Mouse (Mus musculus) hindbrain, embryonic 12.5 days (tissue): Measurements from ENCODE around the gene Tob2. TPM values are rescaled to one million over a fixed set of nuclear protein-coding genes. Genes with fewer than 3 reads are reported as not detected.

Experiments used
- ATAC-seq: fragments of 200-750 bp; cut with Nextera tagmentation; 2 replicates; pipeline ENCODE4 v1.8.0; 2017; ENCODE audit warnings: moderate TSS enrichment; ENCODE audit not compliant: low FRiP score
- H3K27ac ChIP-seq: fragments of 300-500 bp; sonication (generic); 2 replicates; pipeline ENCODE4 v1.5.1; 2016; ENCODE audit warnings: mild to moderate bottlenecking
- H3K27me3 ChIP-seq: fragments of 300-500 bp; sonication (generic); 2 replicates; pipeline ENCODE4 v1.6.1; 2016; ENCODE audit warnings: mild to moderate bottlenecking
- H3K36me3 ChIP-seq: fragments of 300-500 bp; sonication (generic); 2 replicates; pipeline ENCODE4 v1.6.1; 2016; ENCODE audit warnings: mild to moderate bottlenecking
- H3K4me1 ChIP-seq: fragments of 300-500 bp; sonication (generic); 2 replicates; pipeline ENCODE4 v1.6.1; 2016
- H3K4me2 ChIP-seq: fragments of 300-500 bp; sonication (generic); replicated peaks from 2 replicates; pipeline ENCODE4 v1.6.1; 2016; ENCODE audit warnings: mild to moderate bottlenecking
- H3K4me3 ChIP-seq: fragments of 300-500 bp; sonication (generic); 2 replicates; pipeline ENCODE4 v1.5.1; 2016; ENCODE audit warnings: mild to moderate bottlenecking
- H3K9ac ChIP-seq: fragments of 300-500 bp; sonication (generic); 2 replicates; pipeline ENCODE4 v1.6.1; 2016; ENCODE audit warnings: mild to moderate bottlenecking, moderate library complexity
- H3K9me3 ChIP-seq: fragments of 300-500 bp; sonication (generic); replicated peaks from 2 replicates; pipeline ENCODE4 v1.6.1; 2016; ENCODE audit warnings: mild to moderate bottlenecking
- WGBS: fragments of 180-500 bp; shearing (Covaris S2); methylation state at CpG from one replicate; pipeline ENCODE4 v1.1.7; 2016; 5-methylcytosine and 5-hydroxymethylcytosine counted together
- polyA plus RNA-seq: library from polyadenylated mRNA; unstranded; fragments of >200 nt; fragmentation: Nextera tagmentation; extraction: Ambion mirVana; gene quantifications from 2 replicates; pipeline ENCODE4 v1.2.1, GENCODE M21; 2016

Gene Tob2
- polyA plus RNA-seq, 1 experiment from 2014 or later: 21.2 TPM

DNA sequence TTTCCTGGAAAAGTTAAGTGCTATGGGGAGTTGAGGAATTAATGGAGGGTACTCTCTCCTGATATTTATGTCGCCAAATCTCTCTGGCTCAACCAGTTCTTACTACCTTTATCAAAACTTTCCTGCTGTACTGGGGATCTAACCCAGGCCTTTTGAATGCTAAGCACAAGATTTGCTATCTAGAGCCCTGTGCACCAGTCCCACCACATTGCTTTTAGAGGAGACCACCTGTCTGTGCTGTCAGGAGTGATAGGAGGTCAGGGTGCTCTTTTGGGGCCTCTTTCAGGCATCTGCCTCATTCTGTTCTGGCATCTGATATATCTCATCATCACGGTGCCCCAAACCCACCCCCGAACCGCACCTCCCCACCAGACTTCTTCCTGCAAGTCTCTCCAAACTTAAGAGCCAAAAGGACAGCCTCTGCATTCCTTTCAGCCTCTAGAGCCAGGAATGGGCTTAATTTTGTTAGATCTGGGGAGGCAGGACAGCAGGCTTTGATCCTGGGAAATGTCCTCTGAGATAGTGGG lies 55.1 kb downstream of the Tob2 start:
- peaks cover 28% of the 10 kb centered on the region for H3K4me1 ChIP-seq
- H3K4me2 ChIP-seq: no peak overlapping the region; the same call in 1 of the 2 replicates
- H3K27me3 ChIP-seq: 0 out of 2 replicates have a peak, but pooled peaks cover 5% of the 10 kb centered on the region
- no peak overlapping the region for H3K27ac ChIP-seq
- ATAC-seq: no peak
- no peak overlapping the region for H3K9ac ChIP-seq
- WGBS: 65% methylated on average over 4 of the region's 4 CpGs
- H3K36me3 ChIP-seq: no peaks in the 10 kb centered on the region
- H3K9me3 ChIP-seq: no peaks in the 10 kb centered on the region
- no peak overlapping the region for H3K4me3 ChIP-seq

DNA sequence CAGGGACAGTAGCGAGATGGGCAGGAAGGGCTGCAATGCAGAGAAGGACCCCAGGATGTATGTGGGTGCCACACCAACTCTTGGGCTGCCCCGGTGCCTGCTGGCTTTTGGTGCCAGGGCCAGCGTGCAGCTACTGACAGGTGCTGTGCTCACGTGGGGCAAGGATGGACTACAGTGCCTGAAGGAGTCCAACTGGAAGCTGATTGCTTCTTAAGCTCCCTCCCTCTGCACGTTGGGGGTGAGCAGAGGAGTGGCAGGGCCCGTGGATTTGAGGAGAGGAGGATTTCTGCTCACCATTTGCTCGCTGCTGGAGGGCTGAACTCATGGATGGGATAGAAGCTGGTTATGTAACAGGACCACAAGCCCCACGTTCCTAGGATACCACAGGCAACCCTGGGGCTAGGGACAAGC lies 55.6 kb downstream of the Tob2 start:
- Histone ChIP-seq H3K4me3 (peak overlapping the region; percentile 12; the same call in 1 of the 2 replicates), H3K36me3 (no peaks in the 10 kb centered on the region), H3K9me3 (no peaks in the 10 kb centered on the region), H3K27ac (peak overlapping the region; percentile 2; the same call in 1 of the 2 replicates), H3K27me3 (0 out of 2 replicates have a peak, but pooled peaks cover 5% of the 10 kb centered on the region), H3K4me1 (peaks cover 28% of the 10 kb centered on the region), H3K9ac (peak overlapping the region; percentile 32; the same call in 1 of the 2 replicates), H3K4me2 (peak overlapping the region; percentile 44)
- 11% methylated on average over 8 of the region's 8 CpGs for WGBS
- no peak; the same call in 1 of the 2 replicates for ATAC-seq

DNA sequence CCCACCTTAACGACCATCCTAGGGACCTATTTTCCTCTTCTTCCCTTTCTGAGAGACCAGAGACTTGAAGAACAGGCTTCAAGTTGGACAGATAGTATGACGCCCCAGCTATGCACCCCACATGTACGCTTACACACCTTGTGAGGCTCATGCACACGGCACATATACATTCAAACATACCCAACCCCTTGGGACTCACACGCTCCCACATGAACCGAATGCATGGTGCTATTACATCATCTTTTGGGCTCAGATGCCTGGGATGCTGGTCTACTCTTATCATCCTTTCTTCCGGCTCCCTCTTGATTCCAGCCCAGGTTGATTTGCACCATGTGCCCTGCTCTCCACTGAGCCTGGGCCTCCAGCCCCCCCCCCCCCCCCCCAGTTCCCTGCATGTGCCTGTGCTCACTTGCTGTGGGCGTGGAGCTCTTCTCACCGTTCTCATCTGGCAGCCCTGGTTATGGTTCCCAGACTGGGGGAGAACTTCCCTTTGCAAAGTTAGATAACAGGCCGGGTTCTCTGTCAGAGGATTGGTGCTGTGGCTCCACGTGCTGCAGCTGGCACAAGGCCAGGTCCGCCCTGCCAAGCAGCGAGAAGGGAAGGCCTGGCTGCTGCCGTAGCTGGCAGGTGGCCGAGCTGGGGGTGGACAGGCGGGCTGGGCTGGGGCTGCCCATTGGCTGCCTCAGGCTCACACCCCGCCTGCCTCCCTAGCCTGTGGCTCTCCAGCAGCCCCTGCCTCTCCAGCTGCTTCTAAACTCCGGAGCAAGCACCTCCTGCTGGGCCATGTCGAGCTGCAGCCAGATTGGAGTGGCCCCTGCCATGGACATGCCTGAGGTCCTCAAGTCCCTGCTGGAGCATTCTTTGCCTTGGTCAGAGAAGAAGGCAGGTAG lies 56.4 kb downstream of the Tob2 start, which contains the start of gene Tef:
TSS of gene Tef (plus strand) at position 421 of the 890 bp plus-strand sequence.
- H3K4me3 ChIP-seq: peak within 1 kb of the TSS; percentile 12
- 28% methylated on average over 19 of the region's 19 CpGs for WGBS

DNA sequence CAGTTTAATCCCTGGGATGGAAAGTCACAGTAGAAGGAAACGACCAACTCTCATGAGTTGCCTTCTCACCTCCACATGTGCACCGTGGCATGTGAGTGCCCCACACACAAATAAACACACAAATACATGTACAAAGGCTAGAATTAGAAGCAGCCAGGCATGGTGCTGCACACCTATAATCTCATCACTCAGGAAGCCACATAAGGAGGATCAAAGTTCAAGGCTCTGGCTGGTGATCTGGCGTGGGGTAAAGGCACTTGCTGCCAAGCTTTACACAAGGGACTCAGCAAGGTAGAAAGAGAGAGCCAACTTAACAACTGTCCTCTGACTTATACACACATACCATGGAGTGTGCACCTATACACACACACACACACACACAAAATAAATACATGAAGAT lies 58.2 kb downstream of the Tob2 start:
- peaks cover 23% of the 10 kb centered on the region for H3K4me1 ChIP-seq
- H3K4me2 ChIP-seq: no peak overlapping the region
- no peak overlapping the region for H3K4me3 ChIP-seq
- H3K9ac ChIP-seq: no peak overlapping the region
- 75% methylated on average over 3 of the region's 3 CpGs for WGBS
- 0 out of 2 replicates have a peak, but pooled peaks cover 5% of the 10 kb centered on the region for H3K27me3 ChIP-seq
- H3K9me3 ChIP-seq: no peaks in the 10 kb centered on the region
- H3K36me3 ChIP-seq: peaks cover 4% of the 10 kb centered on the region; the same call in 1 of the 2 replicates
- no peak overlapping the region for H3K27ac ChIP-seq
- no peak for ATAC-seq

More for the DNA sequence above, 56.4 kb downstream of the Tob2 start, which contains the start of gene Tef:
- Histone ChIP-seq H3K27me3 (0 out of 2 replicates have a peak, but pooled peaks cover 5% of the 10 kb centered on the region), H3K9ac (peak within 1 kb of the TSS; percentile 32; the same call in 1 of the 2 replicates), H3K4me2 (peak within 1 kb of the TSS; percentile 44), H3K36me3 (no peaks in the 10 kb centered on the region), H3K4me1 (peaks cover 28% of the 10 kb centered on the region), H3K27ac (peak within 1 kb of the TSS; percentile 13; the same call in 1 of the 2 replicates), H3K9me3 (no peaks in the 10 kb centered on the region)
- ATAC-seq: peak; percentile 97

DNA sequence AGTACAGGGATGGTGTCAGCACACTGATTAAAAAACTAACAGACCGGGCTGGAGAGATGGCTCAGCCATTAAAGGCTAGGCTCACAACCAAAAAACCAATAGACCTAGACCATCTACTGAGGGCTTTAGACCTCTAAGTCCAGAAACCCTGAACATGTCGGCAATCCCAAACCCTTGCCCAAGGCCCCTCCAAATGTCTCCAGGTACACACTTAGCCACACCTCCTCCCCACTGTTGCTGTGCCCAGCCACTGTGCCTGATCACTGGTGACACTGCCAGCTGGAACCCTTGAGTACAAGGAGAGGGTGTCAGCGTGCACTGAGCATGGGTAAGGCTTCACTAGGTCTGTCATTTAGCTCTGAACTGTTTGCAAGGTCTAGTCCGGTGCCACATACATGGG lies 60.2 kb downstream of the Tob2 start:
- Histone ChIP-seq H3K27me3 (no peaks in the 10 kb centered on the region), H3K4me2 (no peak overlapping the region), H3K36me3 (peaks cover 19% of the 10 kb centered on the region), H3K4me3 (no peak overlapping the region), H3K4me1 (peaks cover 18% of the 10 kb centered on the region), H3K9me3 (no peaks in the 10 kb centered on the region), H3K9ac (no peak overlapping the region), H3K27ac (no peak overlapping the region)
- ATAC-seq: no peak
- WGBS: 91% methylated on average over 4 of the region's 4 CpGs

Other genes with a start within 250 kb of the Tob2 start
- 29.2 and 29.6 TPM in 2 replicates for gene L3mbtl2, start 194.9 kb downstream of the Tob2 start, polyA plus RNA-seq
- gene Chadl, start 161.5 kb downstream of the Tob2 start, polyA plus RNA-seq: 8.4 and 9.0 TPM in 2 replicates
- gene Zc3h7b, start 113.7 kb downstream of the Tob2 start, polyA plus RNA-seq: 51.6 and 52.1 TPM in 2 replicates
- 131 and 134 TPM in 2 replicates for gene Rangap1, start 113.3 kb downstream of the Tob2 start, polyA plus RNA-seq
- 30.0 and 31.9 TPM in 2 replicates for gene Tef, start 56.4 kb downstream of the Tob2 start, polyA plus RNA-seq
- 102 and 115 TPM in 2 replicates for gene Phf5a, start 13.1 kb upstream of the Tob2 start, polyA plus RNA-seq
- gene Aco2, start 13.5 kb upstream of the Tob2 start, polyA plus RNA-seq: 193 TPM in 2 replicates
- gene Polr3h, start 67.4 kb upstream of the Tob2 start, polyA plus RNA-seq: 58.0 and 58.4 TPM in 2 replicates
- 48.0 and 57.1 TPM in 2 replicates for gene Csdc2, start 78.0 kb upstream of the Tob2 start, polyA plus RNA-seq
- 30.7 and 32.3 TPM in 2 replicates for gene Pmm1, start 102.1 kb upstream of the Tob2 start, polyA plus RNA-seq
- gene 1700029P11Rik, start 121.7 kb upstream of the Tob2 start, polyA plus RNA-seq: not detected in 2 replicates
- gene Xrcc6, start 129.0 kb upstream of the Tob2 start, polyA plus RNA-seq: 58.4 and 62.3 TPM in 2 replicates
- gene Desi1, start 175.1 kb upstream of the Tob2 start, polyA plus RNA-seq: 41.4 and 42.3 TPM in 2 replicates
- gene Snu13, start 188.8 kb upstream of the Tob2 start, polyA plus RNA-seq: 169 and 192 TPM in 2 replicates
- gene 4930407I10Rik, start 200.4 kb upstream of the Tob2 start, polyA plus RNA-seq: not detected in 2 replicates
- 0.14 TPM in 1 of 2 replicates, not detected in the other for gene Mei1, start 211.2 kb upstream of the Tob2 start, polyA plus RNA-seq